Mouse (Mus musculus): ENCODE results near the gene Sprr2i.

Gene Sprr2i

GRCm38 (mm10) chr3:92407691-92408090, at the start of gene Sprr2i:
TSS of gene Sprr2i (plus strand) at chr3:92407991.
- no peak for DNase-seq (ENCODE audit: low spot score in 2 of 2)

GRCm38 (mm10) chr3:92361619-92362018, 46.2 kb upstream of the Sprr2i start:
- DNase-seq (ENCODE audit: low spot score in 2 of 2): no peak

DNA sequence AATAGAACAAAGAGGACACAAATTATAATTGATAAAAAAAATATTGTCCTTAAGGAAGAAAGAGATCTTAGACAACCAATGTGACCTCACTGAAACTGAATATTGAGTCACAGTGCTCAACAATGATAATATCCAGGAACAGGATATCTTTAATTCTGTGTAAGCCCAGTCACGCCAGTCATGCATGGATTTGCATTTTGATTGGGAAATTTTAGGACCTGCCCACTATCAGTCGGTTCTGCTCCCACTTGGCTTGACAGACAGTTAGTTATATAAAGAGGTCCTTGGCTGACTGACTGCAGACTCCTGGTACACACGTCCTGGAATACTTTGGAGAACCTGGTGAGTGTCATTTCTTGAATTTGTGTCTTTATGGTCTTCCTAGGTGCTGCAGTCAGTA, 42.9 kb upstream of the Sprr2i start, which contains the start of gene Sprr2f:
Gene Sprr2f, plus strand, starts transcription at position 301 of the 400 bp plus-strand sequence.
- DNase-seq (ENCODE audit: low spot score in 2 of 2): no peak

GRCm38 (mm10) chr3:92373613-92374012, 34.2 kb upstream of the Sprr2i start:
- DNase-seq (ENCODE audit: low spot score in 2 of 2): no peak

- DNase-seq (ENCODE audit: low spot score in 2 of 2): no peak
These were observed 22.4 kb upstream of the Sprr2i start, which contains the start of gene Sprr2h for GRCm38 (mm10) chr3:92385385-92385784. TSS of gene Sprr2h (plus strand) at chr3:92385685.

- no peak for DNase-seq (ENCODE audit: low spot score in 2 of 2)
These were observed 13.5 kb upstream of the Sprr2i start for GRCm38 (mm10) chr3:92394301-92394700.

GRCm38 (mm10) chr3:92417782-92418181, 10.0 kb downstream of the Sprr2i start, which contains the start of gene Sprr2j-ps:
TSS of gene Sprr2j-ps (plus strand) at chr3:92418082.
- no peak for DNase-seq (ENCODE audit: low spot score in 2 of 2)

GRCm38 (mm10) chr3:92429323-92429722, 21.5 kb downstream of the Sprr2i start, which contains the start of gene Gm9774:
TSS of gene Gm9774 (minus strand) at chr3:92429423.
- DNase-seq (ENCODE audit: low spot score in 2 of 2): no peak

- no peak for DNase-seq (ENCODE audit: low spot score in 2 of 2)
These were observed 24.5 kb downstream of the Sprr2i start, which contains the start of gene Sprr2k for GRCm38 (mm10) chr3:92432282-92432681. TSS of gene Sprr2k (plus strand) at chr3:92432582.

DNA sequence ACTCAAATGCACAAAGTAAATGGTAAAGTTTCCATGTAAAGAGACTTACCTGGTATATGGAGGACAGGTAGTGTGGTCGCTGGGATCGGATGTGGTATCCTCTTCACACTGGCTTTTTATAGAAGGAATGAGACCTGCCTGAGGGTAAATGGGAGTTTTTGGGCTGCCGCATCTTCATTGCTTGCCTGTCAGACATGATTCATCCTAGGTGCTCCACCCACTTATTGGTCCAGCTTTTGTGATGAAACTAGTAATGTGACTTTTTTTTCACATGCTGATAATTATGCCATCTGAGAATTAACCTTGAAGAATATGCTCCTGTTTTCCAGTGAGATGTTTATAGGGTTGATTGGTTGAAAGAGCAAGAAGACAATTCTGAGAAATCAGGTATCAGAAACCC, 30.9 kb downstream of the Sprr2i start, which contains the start of gene Sprr1b:
Gene Sprr1b, minus strand, starts transcription at position 101 of the 400 bp plus-strand sequence.
- no peak for DNase-seq (ENCODE audit: low spot score in 2 of 2)

DNA sequence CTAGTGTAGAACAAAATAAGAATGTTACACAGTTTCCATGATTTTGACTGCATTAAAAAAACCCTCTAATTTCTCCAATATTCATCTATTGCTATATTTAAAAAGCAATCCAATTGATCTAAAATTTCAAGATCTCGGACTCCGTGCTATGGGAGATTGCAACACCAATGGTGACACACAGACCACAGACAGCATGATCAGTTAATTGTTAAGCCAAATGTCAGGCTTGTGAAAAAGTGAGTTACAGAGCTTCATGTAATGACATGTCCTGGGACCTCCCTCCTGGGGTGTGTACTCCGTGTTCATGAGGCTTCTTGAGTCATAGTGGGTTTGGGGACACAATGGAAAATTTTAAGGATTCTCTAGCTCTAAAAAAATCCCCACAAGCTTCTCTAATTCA, 32.4 kb downstream of the Sprr2i start:
- no peak for DNase-seq (ENCODE audit: low spot score in 2 of 2)

GRCm38 (mm10) chr3:92455151-92455550, 47.4 kb downstream of the Sprr2i start:
- no peak for DNase-seq (ENCODE audit: low spot score in 2 of 2)

- DNase-seq (ENCODE audit: low spot score in 2 of 2): no peak
These were observed 50.8 kb downstream of the Sprr2i start, which contains the start of gene Sprr3 for GRCm38 (mm10) chr3:92458620-92459019. TSS of gene Sprr3 (minus strand) at chr3:92458720.

Data from spleen, postnatal 4 days (tissue).